Mouse (Mus musculus): ENCODE measurements around the gene Atg10.

DNA sequence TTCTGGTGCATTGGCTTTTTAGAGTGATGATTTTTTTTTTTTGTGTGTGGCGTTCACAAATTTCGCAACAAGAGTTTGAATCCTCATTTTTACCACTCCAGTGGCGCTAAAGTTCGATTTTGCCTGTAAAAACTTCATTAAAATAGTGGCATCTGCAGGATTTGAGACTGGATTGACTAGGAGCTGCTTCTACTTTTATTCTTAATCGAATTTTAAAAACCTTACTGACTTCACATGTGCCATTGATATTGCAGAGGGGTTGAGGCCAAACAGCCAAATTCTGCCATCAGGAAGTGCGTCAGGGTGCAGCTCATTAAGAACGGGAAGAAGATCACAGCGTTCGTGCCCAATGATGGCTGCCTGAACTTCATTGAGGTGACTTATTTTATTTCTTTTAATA is 299.7 kb downstream of the Atg10 start:
- TF ChIP-seq CTCF (IDR thresholded peaks at IDR 0.05; ENCODE audit: low read depth) = no peak
- TF ChIP-seq EP300 (IDR thresholded peaks at IDR 0.05; ENCODE audit: low read depth) = no peak
